Mouse (Mus musculus) kidney, postnatal 4 days (tissue): ENCODE results near the gene Fam3c.
"Not testable (repeated sequence)": the region's sequence is repeated elsewhere in the genome, so short reads cannot be mapped to it uniquely, and the experiment has no call there.

Experiments
- DNase-seq, 2 experiments: peaks; one replicate each; pipeline ENCODE4 v3.0.0; 2021; ENCODE audit warnings: mixed read lengths in 2 of 2

Gene Fam3c

DNA sequence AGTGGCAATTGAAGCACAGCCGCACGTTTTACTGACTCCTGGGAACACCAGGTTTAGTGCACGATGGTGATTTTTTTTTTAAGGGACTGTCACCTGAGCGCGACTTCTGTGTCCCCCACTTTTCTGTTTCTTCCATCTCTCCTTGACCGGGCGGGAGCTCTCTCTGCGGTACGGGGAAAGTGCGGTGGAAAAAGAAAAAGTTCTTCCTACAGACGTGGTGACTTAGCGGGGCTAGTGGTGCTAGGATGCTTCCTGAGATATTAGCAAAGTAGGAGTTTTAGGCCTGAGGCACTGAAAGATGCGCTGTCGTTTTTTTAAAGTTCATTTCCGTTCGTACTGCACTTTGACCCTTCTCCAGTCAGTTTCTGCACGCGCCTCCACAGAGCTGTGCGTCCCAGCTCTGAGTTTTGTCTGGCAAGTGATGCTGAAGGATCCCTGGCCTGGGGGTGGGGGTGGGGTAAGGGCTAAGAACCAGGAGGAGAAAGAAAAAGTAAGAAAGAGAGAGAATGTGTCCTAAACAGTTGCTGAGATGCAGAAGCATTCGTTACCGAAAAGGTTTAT is 66.5 kb downstream of the Fam3c start:
- no peak for DNase-seq

DNA sequence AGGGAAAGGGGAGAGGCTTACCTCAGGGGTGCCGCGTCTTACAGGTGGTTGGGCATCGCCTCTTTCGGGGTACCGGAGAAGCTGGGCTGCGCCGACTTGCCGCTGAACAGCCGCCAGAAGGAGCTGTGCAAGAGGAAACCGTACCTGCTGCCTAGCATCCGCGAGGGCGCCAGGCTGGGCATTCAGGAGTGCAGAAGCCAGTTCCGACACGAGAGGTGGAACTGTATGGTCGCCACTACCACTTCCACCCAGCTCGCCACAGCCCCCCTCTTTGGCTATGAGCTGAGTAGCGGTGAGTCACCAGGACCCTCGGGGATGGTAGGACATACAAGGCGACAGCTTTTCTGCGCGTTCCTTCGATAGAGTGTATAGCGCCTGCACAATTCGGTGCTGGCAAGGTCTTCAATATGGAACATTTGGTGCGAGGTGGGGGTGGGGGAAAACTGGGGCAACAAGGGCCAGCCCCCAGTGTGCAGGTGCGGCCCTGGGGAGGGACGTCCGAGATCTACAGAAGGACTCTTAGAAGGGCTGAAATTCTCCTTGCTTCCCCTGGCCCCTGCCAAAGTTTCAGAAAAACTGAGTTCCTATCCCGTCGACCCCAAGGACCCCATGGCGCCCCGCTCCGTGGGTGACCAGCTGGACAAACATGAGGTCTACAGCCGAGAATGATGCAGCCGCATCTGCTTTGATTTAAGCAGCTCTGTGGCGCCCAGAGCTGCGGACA is 67.1 kb downstream of the Fam3c start:
- DNase-seq: peak; percentile 60 to 73

DNA sequence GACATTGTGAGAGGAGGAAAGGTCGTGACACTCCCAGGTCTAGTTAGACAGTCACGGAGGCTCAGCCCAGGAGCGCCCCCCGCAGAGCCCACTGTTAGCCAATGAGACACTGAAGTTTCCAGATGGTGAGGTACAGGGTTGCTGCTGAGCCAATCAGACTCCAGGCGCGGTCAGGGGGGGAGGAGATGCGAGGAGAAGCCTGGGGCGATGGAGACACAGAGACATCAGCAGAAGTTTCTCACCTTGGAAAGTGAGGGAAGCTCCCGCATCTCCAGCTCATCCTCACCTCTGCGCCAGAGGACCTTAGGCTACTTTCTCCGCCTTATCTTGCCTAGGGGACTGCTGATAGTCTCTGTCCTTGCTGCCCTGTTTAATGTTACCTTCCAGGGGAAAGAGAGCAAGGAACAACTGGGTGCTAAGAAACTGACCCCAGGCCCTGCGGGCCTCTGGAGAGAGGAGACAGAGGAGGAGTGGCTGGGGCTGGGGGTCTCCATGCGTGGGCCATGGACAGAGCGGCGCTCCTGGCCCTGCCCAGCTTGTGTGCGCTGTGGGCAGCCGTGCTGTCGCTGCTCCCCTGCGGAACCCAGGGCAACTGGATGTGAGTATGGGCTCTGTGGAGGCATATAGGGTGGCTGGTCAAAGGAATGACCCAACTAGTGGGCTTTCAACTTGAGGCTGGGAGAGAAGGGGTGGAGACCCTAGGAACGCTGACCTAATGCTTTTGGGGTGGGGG is 67.9 kb downstream of the Fam3c start, which contains the start of gene Wnt16:
TSS of gene Wnt16 (plus strand) at position 224 of the 733 bp plus-strand sequence.
- peak; percentile 52 to 66 for DNase-seq

DNA sequence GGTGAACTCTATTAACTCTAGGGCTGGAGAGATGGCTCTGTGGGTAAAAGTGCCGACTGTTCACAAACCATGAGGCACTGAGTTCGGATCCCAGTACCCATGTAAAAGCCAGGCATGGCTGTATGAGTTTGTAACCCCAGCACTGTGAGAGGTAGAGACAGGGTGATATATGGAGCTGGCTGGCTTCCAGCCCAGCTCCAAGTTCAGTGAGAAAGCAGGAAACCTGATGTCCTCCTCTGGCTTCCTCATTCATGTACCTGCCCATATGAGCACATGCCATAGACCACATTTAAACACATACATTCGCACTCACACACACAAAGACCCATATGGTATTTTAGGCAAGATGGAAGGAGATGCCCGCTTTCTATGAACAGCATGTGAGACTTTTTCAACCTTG is 73.6 kb downstream of the Fam3c start:
- no peak for DNase-seq

DNA sequence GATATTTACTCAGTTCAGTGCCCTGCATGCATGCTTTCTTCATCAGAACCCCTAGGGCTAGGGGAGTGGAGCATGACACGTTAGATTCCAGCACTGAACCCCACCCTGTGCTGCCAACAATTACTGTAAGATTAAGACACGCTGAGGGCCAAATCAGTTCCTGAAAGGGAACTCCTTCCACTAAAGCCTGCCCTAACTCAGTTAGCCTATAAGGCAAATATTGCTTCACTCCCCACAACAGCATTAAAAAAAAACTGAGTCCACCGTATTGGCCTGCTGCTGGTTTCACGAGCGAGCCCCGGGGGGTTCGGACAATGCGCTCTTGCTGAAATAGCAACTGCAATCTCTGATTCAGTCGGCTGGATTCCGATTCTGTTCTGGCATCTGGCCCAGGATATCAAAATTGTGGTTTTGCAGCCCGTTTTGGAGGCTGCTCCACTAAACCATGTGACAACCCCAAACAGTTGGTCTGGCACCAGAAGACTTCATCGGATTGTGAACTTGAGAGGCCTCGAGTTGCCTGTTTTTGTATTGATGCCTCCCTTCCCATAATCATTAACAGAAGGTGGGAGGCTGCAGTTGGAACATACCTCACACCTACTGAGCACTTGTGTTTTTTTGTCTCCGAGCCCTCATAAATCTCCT is 75.7 kb downstream of the Fam3c start:
- DNase-seq: peak; percentile 67 to 75

DNA sequence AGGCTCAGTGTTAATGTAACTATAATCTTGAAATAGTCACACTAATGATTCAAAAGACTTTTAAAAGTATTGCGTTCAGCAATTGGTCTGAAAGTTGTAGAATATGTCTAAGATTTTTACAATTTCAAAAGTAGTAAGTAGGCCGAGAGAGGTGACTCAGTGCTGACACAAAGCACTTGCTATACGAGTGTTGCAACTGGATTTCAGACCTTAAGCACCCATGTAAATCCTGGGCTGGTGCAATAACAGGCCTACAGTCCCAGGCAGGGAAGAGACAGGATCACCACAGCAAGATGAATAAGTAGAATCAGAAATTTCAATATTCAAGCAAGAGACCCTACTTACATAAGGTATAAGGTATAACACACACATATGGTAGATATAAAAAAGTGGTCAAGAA is 78.1 kb downstream of the Fam3c start:
- DNase-seq: no peak

DNA sequence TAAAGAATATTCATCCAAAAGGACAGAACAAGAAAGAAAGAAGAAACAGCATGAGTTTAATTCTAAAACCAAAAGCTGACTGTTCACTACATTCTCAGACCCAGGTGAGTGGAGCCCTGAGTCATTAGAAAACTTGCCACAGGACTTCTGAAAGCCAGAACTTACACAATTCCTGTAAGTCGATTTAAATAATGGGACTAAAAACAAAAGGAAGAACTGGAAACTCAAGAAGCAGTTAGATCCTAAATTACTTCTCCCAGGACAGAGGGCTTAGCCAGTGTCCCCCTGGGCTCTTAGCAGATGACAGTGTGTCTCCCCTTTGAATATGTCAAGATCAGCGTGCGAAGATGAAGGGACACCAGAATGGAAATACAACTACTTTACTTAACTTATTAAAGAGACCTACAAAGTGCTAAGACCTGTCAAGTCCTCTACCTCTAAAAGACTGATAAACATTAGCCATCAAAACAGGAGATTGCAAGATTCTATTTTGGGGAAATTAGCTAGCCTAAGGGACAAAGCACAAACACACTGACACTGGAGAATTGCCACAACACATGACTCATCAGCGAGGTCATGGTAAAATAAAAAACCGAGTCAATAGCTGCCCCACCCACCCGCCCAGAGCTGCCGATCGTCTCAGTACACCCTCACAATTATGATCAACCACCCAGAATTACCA is 86.1 kb downstream of the Fam3c start:
- DNase-seq: no peak

DNA sequence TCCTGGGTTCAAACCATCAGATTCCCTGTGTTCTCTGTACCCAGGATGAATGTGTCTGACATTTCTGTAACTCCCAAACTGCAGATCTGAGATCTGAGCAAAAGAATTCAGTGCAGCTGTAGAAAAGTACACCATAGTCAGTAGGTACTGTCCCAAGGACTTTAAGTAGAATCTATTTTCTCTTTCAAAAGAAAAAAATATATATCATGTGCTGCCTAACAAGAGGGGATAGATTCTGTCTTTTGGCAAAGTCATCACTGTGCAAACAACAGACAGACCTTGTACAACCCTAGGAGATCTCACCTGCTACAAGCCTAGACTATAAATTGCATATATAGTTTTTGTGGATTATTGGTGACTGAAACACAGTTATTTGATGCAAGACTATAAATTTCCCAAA is 87.4 kb downstream of the Fam3c start:
- no peak for DNase-seq

DNA sequence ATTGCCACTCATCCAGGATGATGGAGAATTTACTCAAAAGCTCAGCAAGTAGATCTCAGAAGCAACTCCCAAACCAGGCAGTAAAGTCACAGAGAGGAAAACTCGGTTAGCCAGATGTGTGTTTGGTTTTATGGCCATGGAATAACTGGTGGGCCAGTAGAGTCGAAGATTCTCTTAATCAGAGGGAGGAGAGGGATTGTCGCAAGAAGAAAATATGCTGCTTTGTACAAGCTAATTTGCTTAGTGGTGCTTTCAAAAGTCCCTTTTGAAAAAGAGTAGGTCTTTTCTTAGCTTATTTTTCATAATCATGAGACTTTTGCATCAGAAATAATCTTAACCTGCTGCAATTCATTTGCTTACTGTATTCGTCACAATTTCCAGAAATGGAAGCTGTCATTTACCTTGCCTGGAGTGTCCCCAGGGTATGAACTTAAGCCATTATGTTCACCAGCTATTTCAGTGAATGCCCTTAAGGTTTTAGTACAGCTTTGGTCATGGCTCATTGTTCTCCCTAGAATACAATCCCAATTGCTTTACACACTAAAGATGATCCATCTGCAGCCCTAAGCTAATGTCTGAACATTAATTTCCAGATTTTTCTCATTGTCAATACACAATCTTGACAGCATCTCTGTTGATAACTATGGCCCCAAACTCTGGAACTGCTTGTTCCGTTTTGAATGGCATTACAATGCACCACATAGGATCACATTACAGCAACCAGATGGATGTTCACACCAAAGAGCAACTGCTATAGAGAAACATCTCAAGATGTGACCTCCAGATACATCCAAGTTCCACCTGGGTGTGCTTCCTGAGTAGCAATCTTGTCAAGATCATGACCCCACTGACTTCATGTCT is 88.0 kb downstream of the Fam3c start:
- no peak for DNase-seq

DNA sequence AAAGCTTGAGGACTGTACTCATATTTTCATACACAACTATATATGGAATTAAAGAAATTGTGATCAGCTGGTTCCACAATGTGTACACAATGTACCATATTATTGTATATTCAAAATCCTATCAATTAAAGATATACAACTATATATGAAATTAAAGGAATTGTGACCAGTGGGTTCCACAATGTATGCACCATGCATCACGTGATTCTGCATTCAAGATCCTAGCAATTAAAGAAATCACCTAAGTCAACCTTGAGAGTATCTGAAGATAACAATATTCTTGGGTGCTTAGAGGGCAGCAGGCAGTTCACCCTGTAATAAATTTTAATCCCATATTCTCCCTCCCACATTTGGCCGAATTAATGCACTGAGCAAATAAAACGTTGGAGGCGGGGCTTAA is 90.0 kb downstream of the Fam3c start:
- no peak for DNase-seq

DNA sequence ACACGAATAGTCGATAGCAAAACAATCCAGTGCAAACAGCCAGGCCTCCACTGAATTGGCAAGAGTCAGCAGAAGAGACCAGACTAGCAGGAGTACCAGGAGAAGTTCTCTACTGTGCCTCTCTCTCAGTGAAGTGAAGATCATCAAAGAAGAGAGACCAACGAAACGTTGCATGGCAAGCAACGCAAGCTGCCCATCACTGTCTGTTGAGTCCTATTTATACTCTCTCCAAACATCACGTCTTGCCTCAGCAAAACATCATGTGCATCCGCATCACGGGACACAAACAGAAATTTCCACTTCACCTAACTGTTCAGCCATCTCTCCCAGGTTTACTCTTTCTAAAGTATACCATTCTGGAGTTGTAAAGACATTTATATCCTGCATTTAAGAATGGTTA is 91.9 kb downstream of the Fam3c start:
- not testable (repeated sequence) for DNase-seq

DNA sequence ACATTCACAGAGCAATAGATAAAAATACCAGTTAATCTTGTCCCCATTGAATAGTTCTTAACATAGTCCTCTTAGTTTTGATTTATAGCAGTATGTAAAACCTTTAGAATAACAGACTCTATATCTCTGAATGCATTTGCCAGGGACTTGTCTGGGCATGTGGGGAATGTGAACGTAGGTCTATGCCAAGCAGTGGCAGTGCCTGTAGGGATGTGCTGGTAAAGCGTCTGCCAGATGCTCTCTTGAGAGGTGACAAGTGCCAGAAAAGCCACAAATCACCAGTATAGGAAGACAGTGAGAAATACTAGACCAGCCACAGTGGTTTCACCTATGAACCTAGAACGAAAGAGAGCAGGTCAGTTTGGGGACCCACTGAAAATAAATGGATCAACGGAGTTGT is 93.5 kb downstream of the Fam3c start:
- no peak for DNase-seq

DNA sequence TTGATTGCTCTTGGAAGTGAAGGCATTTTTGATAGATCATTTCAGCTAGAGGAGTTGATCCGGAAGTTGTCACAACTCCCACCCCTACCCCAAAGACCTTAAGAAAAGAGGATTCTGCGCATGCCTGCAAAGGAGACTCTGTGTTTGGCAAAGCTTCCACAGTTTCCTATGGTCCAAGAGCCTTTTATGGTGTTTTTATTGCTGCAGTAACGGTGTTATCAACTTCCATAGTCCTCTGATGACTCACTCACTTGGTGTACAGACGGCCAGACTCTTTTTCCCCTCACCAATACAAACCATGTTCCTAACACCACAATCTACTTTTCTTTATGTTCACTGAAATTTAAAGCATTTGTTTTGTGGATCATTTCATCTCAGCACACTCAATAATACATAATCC is 97.3 kb downstream of the Fam3c start:
- DNase-seq: no peak
